Mouse (Mus musculus) T-helper 17 cell (primary cell): ENCODE data around the gene Zfp386.

Experiments
- in situ Hi-C, 2 experiments: fragments of 300-600 bp; cut with MboI, MseI; formaldehyde crosslinking; loops; 1 replicate in 1 of 2; 2 replicates in 1 of 2; pipeline ENCODE4 v1.15.1; 2025; ENCODE audit warnings: high pct_unique_total_duplicates in 2 of 2

Gene Zfp386

DNA sequence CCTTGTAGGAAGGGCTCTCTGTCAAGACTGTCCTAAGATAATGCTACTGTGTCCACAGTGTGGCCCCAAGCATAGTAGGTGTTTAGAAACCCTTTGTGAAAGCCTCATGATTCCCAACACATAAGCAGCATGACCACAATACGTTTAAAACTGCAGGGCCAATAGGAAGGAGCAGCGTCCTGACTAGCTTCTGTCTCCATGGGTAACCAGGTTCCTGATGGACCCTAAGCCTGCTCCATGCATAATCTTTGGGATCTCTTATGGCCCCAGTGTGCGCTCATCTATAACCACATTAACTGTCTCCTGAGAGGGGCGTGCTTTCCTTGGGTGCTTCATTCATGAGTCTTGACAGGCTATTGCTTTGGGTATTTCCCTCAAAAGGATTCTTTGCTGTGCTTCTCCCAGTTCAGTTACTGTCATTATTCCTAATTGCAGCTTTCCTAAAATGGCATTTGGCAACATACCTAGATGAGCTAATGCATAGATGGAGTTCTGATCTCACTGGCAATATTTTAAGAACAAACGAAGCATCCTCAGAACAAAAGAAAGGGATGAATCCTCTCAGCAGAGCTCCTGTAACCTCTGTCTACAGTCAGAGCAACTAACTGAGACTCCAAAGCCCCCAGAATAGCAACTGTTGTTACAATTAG lies 39.6 kb downstream of the Zfp386 start:
- in situ Hi-C loops, result no loop called here

DNA sequence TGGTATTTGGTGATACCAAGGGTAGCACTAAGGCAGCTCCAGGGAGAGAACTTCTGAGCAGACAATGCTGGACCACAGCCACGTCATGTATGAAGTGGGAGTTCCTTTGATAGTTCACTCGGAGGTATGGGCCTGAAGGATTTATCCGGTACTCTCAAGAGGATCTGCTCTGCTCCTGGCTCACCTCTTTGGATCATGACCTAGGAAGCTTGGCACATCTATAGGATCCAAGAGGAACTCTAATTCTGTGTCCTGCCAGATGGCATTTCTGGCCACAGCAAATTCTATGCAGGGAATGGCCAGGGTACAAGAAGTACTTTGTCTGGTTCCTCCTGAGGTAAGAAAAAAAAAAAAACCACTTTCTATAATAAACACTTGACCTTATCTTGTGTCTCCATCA lies 42.3 kb downstream of the Zfp386 start:
- in situ Hi-C loops, result no loop called here

DNA sequence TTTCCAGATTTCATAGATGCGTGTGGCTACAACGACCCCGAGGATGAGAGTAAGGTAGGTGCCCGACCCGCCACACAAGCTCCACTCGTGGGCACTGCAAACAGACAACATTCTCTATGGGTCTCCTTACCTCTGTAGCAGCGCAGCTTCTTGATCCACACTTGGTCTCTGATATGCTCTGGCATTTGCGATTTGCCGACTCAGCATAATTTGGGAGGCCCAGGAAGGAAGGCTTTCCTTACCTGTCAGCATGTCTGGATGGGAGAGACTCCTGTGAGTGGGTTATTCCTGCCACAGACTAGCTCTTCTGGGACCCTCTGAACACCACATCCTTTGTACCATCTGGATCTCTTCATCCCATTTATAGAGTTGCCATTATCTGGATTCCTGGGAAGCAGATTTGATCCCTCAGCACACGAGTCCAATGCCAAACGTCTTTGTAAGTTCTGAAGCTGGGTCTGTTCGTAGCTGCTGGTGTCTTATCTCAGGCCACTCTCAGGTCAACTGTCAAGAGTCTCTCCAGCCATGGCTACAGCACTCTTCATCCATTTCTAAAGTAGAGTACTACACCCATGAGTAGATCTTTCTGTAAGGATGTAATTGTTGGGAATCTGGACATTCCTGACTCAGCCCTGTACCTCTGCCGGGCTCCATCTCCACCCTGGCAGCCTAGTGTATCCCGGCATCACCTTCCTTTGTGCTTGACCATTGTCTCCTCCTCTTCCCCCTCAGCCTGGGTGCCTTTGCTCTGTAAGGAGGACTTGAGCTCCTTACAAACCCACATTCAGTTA lies 47.4 kb downstream of the Zfp386 start:
- in situ Hi-C loops, result no loop called here

DNA sequence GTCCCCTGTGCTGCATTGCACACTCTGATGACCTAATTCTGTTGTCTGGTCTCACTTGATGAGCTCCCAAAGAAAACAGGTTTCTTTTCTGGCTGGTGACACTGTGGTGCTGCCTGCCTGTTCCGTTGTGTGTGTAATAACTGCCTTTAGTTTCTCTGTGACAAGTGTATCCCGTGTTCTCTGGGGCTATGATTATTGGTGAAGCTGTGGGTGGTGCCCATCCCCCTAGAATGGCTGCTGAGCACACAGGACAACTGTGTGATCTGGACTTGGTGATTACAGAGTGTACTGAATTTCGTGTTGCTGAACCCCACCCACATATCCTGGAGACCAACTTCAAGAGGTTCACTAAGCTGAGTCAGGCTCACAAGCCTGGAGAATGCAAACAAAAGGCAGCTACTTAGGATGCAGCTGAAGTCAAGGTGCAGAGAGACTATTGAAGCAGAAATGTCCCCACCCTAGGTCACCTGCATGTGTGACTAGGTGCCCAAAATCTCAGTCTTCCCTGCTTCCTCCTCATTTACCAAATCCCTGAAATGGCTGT lies 48.9 kb downstream of the Zfp386 start:
- in situ Hi-C loops, result no loop called here

GRCm38 (mm10) chr12:116097166-116097565 lies 49.6 kb downstream of the Zfp386 start:
- in situ Hi-C loops, result no loop called here

- in situ Hi-C loops, result no loop called here
Observed at GRCm38 (mm10) chr12:116101945-116102344, 54.4 kb downstream of the Zfp386 start.

- in situ Hi-C loops, result no loop called here
Observed at GRCm38 (mm10) chr12:116109451-116110353, 62.2 kb downstream of the Zfp386 start.

DNA sequence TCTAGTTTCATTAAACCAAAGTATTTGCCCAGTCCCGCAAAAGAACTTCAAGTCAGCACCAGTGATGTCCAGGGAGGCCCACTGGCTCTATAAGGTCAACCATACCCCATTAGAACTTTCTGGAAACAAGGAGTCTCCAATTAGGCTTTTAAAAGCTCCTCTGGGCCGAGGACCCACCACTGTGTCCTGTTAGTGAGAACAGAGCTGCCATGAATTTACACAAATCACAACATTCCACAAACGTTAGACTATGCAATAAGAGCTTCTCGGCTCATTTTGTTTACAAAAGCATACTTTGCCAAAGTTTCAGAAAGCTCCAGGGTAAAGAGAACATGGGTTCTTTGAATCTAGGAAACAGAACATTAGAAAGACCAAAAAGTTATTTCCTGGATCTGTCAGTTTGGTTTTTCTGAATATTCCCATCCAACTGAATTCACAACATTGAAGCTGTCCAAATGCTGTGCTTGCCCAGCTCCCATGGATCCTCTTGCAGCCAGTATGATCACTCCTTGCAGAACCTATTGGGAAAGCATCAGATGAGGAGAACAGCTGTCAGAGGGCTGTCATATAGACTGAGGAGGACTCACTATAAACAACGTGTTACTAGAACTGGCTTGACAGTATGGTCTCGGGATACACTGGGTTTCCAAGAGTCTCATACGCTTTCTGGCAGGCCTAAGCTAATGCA lies 63.6 kb downstream of the Zfp386 start:
- in situ Hi-C loops, result no loop called here
